Mouse (Mus musculus) heart, postnatal 36 days (tissue): ENCODE data around the gene Defb36. TPM values are rescaled to one million over a fixed set of nuclear protein-coding genes. Genes with fewer than 3 reads are reported as not detected.

Source experiments
- DNase-seq, 2 experiments: peaks; one replicate each; pipeline ENCODE4 v3.0.0; 2021 to 2022
- intact Hi-C: fragments of 180-260 bp; cut with DNase I; formaldehyde crosslinking; loops from one replicate; pipeline ENCODE4 v1.15.1; 2025
- total RNA-seq, 2 experiments: library from RNA; stranded (reverse); gene quantifications; 2 replicates each; pipeline ENCODE4 v1.2.3; 2021

Defb36 gene
- total RNA-seq, 2 experiments from 2014 or later, result not detected

- intact Hi-C loops, result loop anchor here (5.0 to 10.0 kb wide), 2 partner anchors 127 to 215 kb away; partner anchors contain the start of gene Bcl2l1
- no peak for DNase-seq
Observed at GRCm38 (mm10) chr2:152617374-152617773, 13.2 kb downstream of the Defb36 start.

GRCm38 (mm10) chr2:152620367-152621134 lies 16.4 kb downstream of the Defb36 start:
- no peak for DNase-seq
- intact Hi-C loops, result no loop called here

- intact Hi-C loops, result no loop called here
- no peak for DNase-seq
Observed at GRCm38 (mm10) chr2:152622151-152622550, 18.0 kb downstream of the Defb36 start.

- intact Hi-C loops, result no loop called here
- no peak for DNase-seq
Observed at GRCm38 (mm10) chr2:152622953-152623352, 18.8 kb downstream of the Defb36 start, which contains the start of gene Defb25. TSS of gene Defb25 (minus strand) at chr2:152623053.

GRCm38 (mm10) chr2:152624566-152624965 lies 20.4 kb downstream of the Defb36 start:
- DNase-seq, result no peak
- intact Hi-C loops, result no loop called here

GRCm38 (mm10) chr2:152625256-152625655 lies 21.1 kb downstream of the Defb36 start:
- intact Hi-C loops, result no loop called here
- no peak for DNase-seq

GRCm38 (mm10) chr2:152626774-152627591 lies 22.9 kb downstream of the Defb36 start, which contains the start of gene Rem1:
TSS of gene Rem1 (plus strand) at chr2:152626951.
- peak; percentile 48 to 58 for DNase-seq
- intact Hi-C loops, result no loop called here

- no peak for DNase-seq
- intact Hi-C loops, result no loop called here
Observed at GRCm38 (mm10) chr2:152628066-152628465, 23.9 kb downstream of the Defb36 start.

GRCm38 (mm10) chr2:152629239-152629638 lies 25.1 kb downstream of the Defb36 start:
- intact Hi-C loops, result no loop called here
- no peak for DNase-seq

- intact Hi-C loops, result no loop called here
- no peak for DNase-seq
Observed at GRCm38 (mm10) chr2:152629904-152630303, 25.8 kb downstream of the Defb36 start.

GRCm38 (mm10) chr2:152633334-152633733 lies 29.2 kb downstream of the Defb36 start:
- no peak for DNase-seq
- intact Hi-C loops, result no loop called here

- DNase-seq, result no peak
- intact Hi-C loops, result no loop called here
Observed at GRCm38 (mm10) chr2:152634311-152634710, 30.2 kb downstream of the Defb36 start.

- peak; percentile 70 to 79 for DNase-seq
Observed at GRCm38 (mm10) chr2:152636246-152637005, 32.3 kb downstream of the Defb36 start.

GRCm38 (mm10) chr2:152637006-152637322 lies 32.8 kb downstream of the Defb36 start:
- no peak for DNase-seq
- intact Hi-C loops, result no loop called here

More at GRCm38 (mm10) chr2:152636246-152637005, 32.3 kb downstream of the Defb36 start:
- intact Hi-C loops, result no loop called here

- intact Hi-C loops, result no loop called here
- no peak for DNase-seq
Observed at GRCm38 (mm10) chr2:152637381-152637780, 33.3 kb downstream of the Defb36 start.

GRCm38 (mm10) chr2:152638865-152639264 lies 34.7 kb downstream of the Defb36 start:
- no peak for DNase-seq

GRCm38 (mm10) chr2:152639406-152640113 lies 35.4 kb downstream of the Defb36 start:
- intact Hi-C loops, result no loop called here
- DNase-seq, result peak; percentile 50 to 59

More at GRCm38 (mm10) chr2:152638865-152639264, 34.7 kb downstream of the Defb36 start:
- intact Hi-C loops, result no loop called here

GRCm38 (mm10) chr2:152652901-152653620 lies 48.9 kb downstream of the Defb36 start:
- intact Hi-C loops, result no loop called here
- DNase-seq, result peak in 1 of 2 experiments; percentile 57
